Mouse (Mus musculus) hindbrain, embryonic 15.5 days (tissue): ENCODE data around the gene Rnase2a. TPM values are rescaled to one million over a fixed set of nuclear protein-coding genes. Genes with fewer than 3 reads are reported as not detected.
"Not testable (repeated sequence)": the region's sequence is repeated elsewhere in the genome, so short reads cannot be mapped to it uniquely, and the experiment has no call there.

ENCODE experiments used
- ATAC-seq: fragments of 200-750 bp; cut with Nextera tagmentation; 2 replicates; pipeline ENCODE4 v1.8.0; 2017; ENCODE audit warnings: low read depth, moderate number of reproducible peaks, moderate TSS enrichment; ENCODE audit not compliant: low FRiP score
- H3K27ac ChIP-seq: fragments of 300-500 bp; sonication (generic); replicated peaks from 2 replicates; pipeline ENCODE4 v1.5.1; 2015; ENCODE audit warnings: mild to moderate bottlenecking, inconsistent platforms
- H3K27me3 ChIP-seq: fragments of 300-500 bp; sonication (generic); 2 replicates; pipeline ENCODE4 v1.6.1; 2015; ENCODE audit warnings: control low read depth, inconsistent platforms
- H3K36me3 ChIP-seq: fragments of 300-500 bp; sonication (generic); 2 replicates; pipeline ENCODE4 v1.6.1; 2015; ENCODE audit warnings: control low read depth, inconsistent platforms
- H3K4me1 ChIP-seq: fragments of 300-500 bp; sonication (generic); replicated peaks from 2 replicates; pipeline ENCODE4 v1.6.1; 2015; ENCODE audit warnings: control low read depth, inconsistent platforms
- H3K4me2 ChIP-seq: fragments of 300-500 bp; sonication (generic); 2 replicates; pipeline ENCODE4 v1.6.1; 2015; ENCODE audit warnings: moderate library complexity, mild to moderate bottlenecking, inconsistent platforms
- H3K4me3 ChIP-seq: fragments of 300-500 bp; sonication (generic); 2 replicates; pipeline ENCODE4 v1.5.1; 2015; ENCODE audit warnings: mild to moderate bottlenecking, inconsistent platforms
- H3K9ac ChIP-seq: fragments of 300-500 bp; sonication (generic); 2 replicates; pipeline ENCODE4 v1.6.1; 2015; ENCODE audit warnings: inconsistent platforms
- H3K9me3 ChIP-seq: fragments of 300-500 bp; sonication (generic); 2 replicates; pipeline ENCODE4 v1.6.1; 2016; ENCODE audit warnings: control low read depth, inconsistent platforms
- WGBS: fragments of 180-500 bp; shearing (Covaris S2); methylation state at CpG from one replicate; pipeline ENCODE4 v1.1.7; 2015; 5-methylcytosine and 5-hydroxymethylcytosine counted together
- polyA plus RNA-seq: library from polyadenylated mRNA; unstranded; fragments of >200 nt; fragmentation: Nextera tagmentation; extraction: Ambion mirVana; gene quantifications from 2 replicates; pipeline ENCODE4 v1.2.1, GENCODE M21; 2015

The Rnase2a gene
- not detected in 2 replicates for polyA plus RNA-seq

GRCm38 (mm10) chr14:51256041-51256440 lies at the start of gene Rnase2a:
TSS of gene Rnase2a (minus strand) at chr14:51256112.
- Histone ChIP-seq H3K4me2 (no peak within 1 kb of the TSS), H3K4me1 (no peaks in the 10 kb centered on the region), H3K27me3 (no peaks in the 10 kb centered on the region), H3K9me3 (no peaks in the 10 kb centered on the region), H3K36me3 (no peaks in the 10 kb centered on the region), H3K9ac (no peak within 1 kb of the TSS), H3K4me3 (no peak within 1 kb of the TSS), H3K27ac (no peak within 1 kb of the TSS)
- ATAC-seq: no peak
- WGBS: 94% methylated on average over 3 of the region's 3 CpGs

- Histone ChIP-seq H3K4me1 (no peaks in the 10 kb centered on the region), H3K27me3 (no peaks in the 10 kb centered on the region), H3K9me3 (no peaks in the 10 kb centered on the region), H3K4me3 (no peak overlapping the region), H3K27ac (no peak overlapping the region), H3K36me3 (no peaks in the 10 kb centered on the region), H3K4me2 (no peak overlapping the region), H3K9ac (no peak overlapping the region)
- WGBS: 79% methylated on average over 1 of the region's 1 CpGs
- peak; percentile 34; the same call in 1 of the 2 replicates for ATAC-seq
Observed at GRCm38 (mm10) chr14:51291505-51291904, 35.6 kb upstream of the Rnase2a start.

DNA sequence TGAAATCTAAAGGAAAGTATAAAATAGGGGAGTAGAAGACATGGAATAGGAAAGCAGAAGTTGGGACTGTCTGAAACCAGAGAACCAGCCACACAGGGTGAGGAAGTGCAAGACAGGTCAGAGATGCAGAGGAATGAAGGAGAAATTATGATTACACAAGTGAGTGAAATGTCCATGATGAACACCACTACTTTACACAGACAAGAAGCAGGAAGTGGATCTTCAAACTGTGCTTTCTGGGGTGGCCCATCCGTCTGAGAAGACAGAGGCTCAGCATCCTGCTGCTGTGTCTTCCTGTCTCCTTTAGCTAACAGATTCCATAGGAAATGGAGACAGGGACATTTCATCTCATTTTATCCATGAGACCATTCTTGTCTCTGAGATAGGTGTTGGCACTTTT lies 22.6 kb upstream of the Rnase2a start:
- WGBS: 60% methylated on average over 1 of the region's 1 CpGs
- H3K27ac ChIP-seq, H3K4me2 ChIP-seq, ATAC-seq, H3K4me3 ChIP-seq, H3K9me3 ChIP-seq, H3K4me1 ChIP-seq, H3K27me3 ChIP-seq, H3K36me3 ChIP-seq, H3K9ac ChIP-seq: not testable (repeated sequence)

GRCm38 (mm10) chr14:51268677-51269076 lies 12.8 kb upstream of the Rnase2a start:
- H3K4me3 ChIP-seq: no peak overlapping the region
- H3K4me1 ChIP-seq: no peaks in the 10 kb centered on the region
- WGBS: 75% methylated on average over 1 of the region's 1 CpGs

GRCm38 (mm10) chr14:51266113-51266512 lies 10.2 kb upstream of the Rnase2a start:
- Histone ChIP-seq H3K4me1 (no peaks in the 10 kb centered on the region), H3K27me3 (no peaks in the 10 kb centered on the region), H3K36me3 (no peaks in the 10 kb centered on the region), H3K27ac (no peak overlapping the region), H3K9ac (no peak overlapping the region), H3K9me3 (no peaks in the 10 kb centered on the region), H3K4me2 (peak overlapping the region; percentile 46), H3K4me3 (no peak overlapping the region)
- ATAC-seq: peak; percentile 90
- WGBS: 6% methylated on average over 9 of the region's 9 CpGs

More at GRCm38 (mm10) chr14:51268677-51269076, 12.8 kb upstream of the Rnase2a start:
- no peak overlapping the region for H3K4me2 ChIP-seq
- H3K9me3 ChIP-seq: no peaks in the 10 kb centered on the region
- no peaks in the 10 kb centered on the region for H3K27me3 ChIP-seq
- ATAC-seq: no peak
- H3K9ac ChIP-seq: no peak overlapping the region
- H3K27ac ChIP-seq: no peak overlapping the region
- no peaks in the 10 kb centered on the region for H3K36me3 ChIP-seq

- H3K27ac ChIP-seq: no peak overlapping the region
- 62% methylated on average over 4 of the region's 4 CpGs for WGBS
- no peaks in the 10 kb centered on the region for H3K4me1 ChIP-seq
- 0 out of 2 replicates have a peak, but pooled peaks have one; percentile 11 for ATAC-seq
- no peaks in the 10 kb centered on the region for H3K27me3 ChIP-seq
- H3K4me3 ChIP-seq: no peak overlapping the region
- H3K4me2 ChIP-seq: peak overlapping the region; percentile 46
- H3K9ac ChIP-seq: no peak overlapping the region
- no peaks in the 10 kb centered on the region for H3K9me3 ChIP-seq
- H3K36me3 ChIP-seq: no peaks in the 10 kb centered on the region
Observed at GRCm38 (mm10) chr14:51265667-51266066, 9.8 kb upstream of the Rnase2a start.

DNA sequence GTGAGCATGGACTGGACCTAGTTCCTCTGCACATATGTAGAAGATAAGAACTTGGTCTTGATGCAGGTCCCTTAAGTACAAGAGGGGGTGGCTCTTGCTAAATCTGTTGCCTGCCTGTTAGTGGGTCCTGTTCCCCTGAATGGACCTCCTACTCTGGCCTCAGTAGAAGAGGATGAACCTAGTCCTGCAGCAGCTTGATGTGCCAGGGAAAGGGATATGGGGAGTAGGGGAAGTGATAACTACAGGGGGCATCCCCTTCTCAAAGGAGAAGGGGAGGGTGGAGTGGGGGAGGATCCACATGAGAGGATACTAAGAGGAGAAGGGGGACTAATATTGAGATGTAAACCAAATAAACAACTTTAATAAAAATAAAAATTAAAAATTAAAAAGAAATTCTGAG lies 6.5 kb upstream of the Rnase2a start:
- Histone ChIP-seq H3K27ac (no peak overlapping the region), H3K9ac (no peak overlapping the region), H3K27me3 (no peaks in the 10 kb centered on the region), H3K36me3 (no peaks in the 10 kb centered on the region), H3K9me3 (no peaks in the 10 kb centered on the region), H3K4me2 (no peak overlapping the region), H3K4me3 (no peak overlapping the region), H3K4me1 (no peaks in the 10 kb centered on the region)
- ATAC-seq: no peak

DNA sequence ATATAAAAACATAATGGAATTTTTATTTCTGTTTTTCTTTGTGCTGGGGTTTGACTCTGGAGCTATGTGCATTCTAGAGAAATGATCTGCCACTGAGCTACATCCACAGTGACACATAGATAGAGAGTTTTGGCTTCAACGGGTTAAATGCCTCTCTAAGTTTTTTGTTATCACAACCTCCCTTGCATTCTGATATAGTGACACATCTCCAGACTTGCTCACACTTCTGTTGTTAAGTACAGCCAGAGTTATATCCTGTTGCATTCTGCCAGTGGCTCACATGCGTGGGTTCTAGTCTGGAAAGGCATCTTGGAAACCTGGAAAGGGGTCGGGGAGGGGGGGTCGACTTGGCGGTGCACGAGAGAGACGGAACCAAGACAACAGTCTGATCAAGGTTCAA lies 3.8 kb upstream of the Rnase2a start:
- H3K9me3 ChIP-seq: no peaks in the 10 kb centered on the region
- H3K27ac ChIP-seq: no peak overlapping the region
- no peak overlapping the region for H3K9ac ChIP-seq
- H3K4me3 ChIP-seq: no peak overlapping the region
- no peaks in the 10 kb centered on the region for H3K27me3 ChIP-seq
- H3K4me1 ChIP-seq: no peaks in the 10 kb centered on the region
- H3K4me2 ChIP-seq: no peak overlapping the region
- no peaks in the 10 kb centered on the region for H3K36me3 ChIP-seq
- no peak for ATAC-seq
- WGBS: 90% methylated on average over 7 of the region's 7 CpGs

GRCm38 (mm10) chr14:51253569-51253968 lies 2.3 kb downstream of the Rnase2a start:
- Histone ChIP-seq H3K36me3 (no peaks in the 10 kb centered on the region), H3K4me1 (no peaks in the 10 kb centered on the region), H3K27ac (no peak overlapping the region), H3K4me3 (no peak overlapping the region), H3K9ac (no peak overlapping the region), H3K9me3 (no peaks in the 10 kb centered on the region), H3K27me3 (no peaks in the 10 kb centered on the region), H3K4me2 (no peak overlapping the region)
- ATAC-seq: no peak
- WGBS: 88% methylated on average over 1 of the region's 1 CpGs

DNA sequence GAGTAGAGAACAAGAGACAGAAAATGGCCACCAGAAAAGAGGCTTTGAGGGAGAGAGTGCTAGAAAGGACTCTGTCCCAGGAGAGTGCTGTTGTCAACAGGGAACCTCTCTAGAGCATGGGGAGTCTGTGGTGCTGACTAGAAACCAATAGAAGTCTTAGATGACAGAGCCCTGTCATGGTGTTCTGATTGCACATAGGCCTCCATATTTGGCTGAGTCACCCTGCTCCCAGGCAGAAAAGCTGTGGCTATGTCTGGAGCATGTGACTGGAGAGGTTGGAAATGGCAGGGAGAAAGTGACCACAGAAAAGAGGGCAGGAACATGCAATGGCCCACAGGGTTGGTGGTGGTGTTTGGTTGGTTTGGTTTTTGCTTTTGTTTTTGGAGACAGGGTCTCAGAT lies 3.7 kb downstream of the Rnase2a start:
- H3K4me2 ChIP-seq, H3K27me3 ChIP-seq, H3K4me1 ChIP-seq, H3K4me3 ChIP-seq, ATAC-seq, H3K9ac ChIP-seq, H3K36me3 ChIP-seq, H3K9me3 ChIP-seq, H3K27ac ChIP-seq: not testable (repeated sequence)

DNA sequence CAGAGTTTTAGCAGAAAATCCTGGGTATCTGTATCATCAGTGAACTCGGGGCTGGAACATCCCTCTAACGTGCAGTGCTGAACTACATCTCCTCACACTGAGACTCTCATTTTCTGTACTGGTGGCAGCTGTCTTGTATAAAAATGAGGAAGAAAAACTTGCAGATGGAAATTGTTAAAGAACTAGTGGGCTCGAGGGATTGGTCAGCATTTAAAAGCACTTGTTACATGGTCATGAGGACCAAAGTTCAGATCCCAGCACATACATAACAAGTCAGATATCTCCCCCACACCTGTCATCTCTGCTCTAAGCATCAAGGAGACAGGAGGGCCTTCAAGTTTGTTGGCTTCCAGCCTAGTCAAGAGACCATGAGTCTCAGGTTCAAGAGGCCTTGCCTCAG lies 5.6 kb downstream of the Rnase2a start:
- Histone ChIP-seq H3K4me1 (no peaks in the 10 kb centered on the region), H3K27ac (no peak overlapping the region), H3K9ac (no peak overlapping the region), H3K9me3 (no peaks in the 10 kb centered on the region), H3K4me2 (no peak overlapping the region), H3K27me3 (no peaks in the 10 kb centered on the region), H3K36me3 (no peaks in the 10 kb centered on the region), H3K4me3 (no peak overlapping the region)
- 88% methylated on average over 3 of the region's 3 CpGs for WGBS
- no peak for ATAC-seq

DNA sequence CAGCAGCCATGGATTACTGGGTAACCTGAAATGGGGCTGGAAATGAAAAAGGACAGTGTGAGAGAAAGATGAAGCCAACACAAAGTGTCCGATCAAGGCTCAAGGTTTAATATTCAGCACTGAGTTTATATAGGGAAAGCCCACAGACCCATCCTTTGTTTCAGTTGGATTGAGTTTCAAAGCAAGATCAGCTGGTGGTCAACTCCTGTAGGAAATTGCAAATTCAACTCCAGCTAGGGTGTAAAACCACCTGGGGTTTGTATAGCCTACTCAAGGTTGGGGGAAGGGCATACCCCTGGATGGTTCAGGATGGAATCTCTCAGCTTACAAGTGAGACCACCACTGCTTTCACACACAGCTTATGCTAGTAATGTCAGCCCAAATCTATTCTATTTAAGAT lies 8.2 kb downstream of the Rnase2a start:
- Histone ChIP-seq H3K4me1 (no peaks in the 10 kb centered on the region), H3K27ac (no peak overlapping the region), H3K4me3 (no peak overlapping the region), H3K9ac (no peak overlapping the region), H3K36me3 (no peaks in the 10 kb centered on the region), H3K4me2 (no peak overlapping the region), H3K27me3 (no peaks in the 10 kb centered on the region), H3K9me3 (no peaks in the 10 kb centered on the region)
- no peak for ATAC-seq
- WGBS: 80% methylated on average over 1 of the region's 1 CpGs

- Histone ChIP-seq H3K9me3 (no peaks in the 10 kb centered on the region), H3K27me3 (no peaks in the 10 kb centered on the region), H3K4me3 (no peak overlapping the region), H3K4me2 (no peak overlapping the region), H3K27ac (no peak overlapping the region), H3K4me1 (no peaks in the 10 kb centered on the region), H3K36me3 (no peaks in the 10 kb centered on the region), H3K9ac (no peak overlapping the region)
- no peak for ATAC-seq
Observed at GRCm38 (mm10) chr14:51240899-51241298, 15.0 kb downstream of the Rnase2a start.
